Mouse (Mus musculus) embryonic facial prominence, embryonic 15.5 days (tissue): ENCODE data around the gene 1700017D01Rik. TPM values are rescaled to one million over a fixed set of nuclear protein-coding genes. Genes with fewer than 3 reads are reported as not detected.

Experiments used
- ATAC-seq: fragments of 200-750 bp; cut with Nextera tagmentation; 2 replicates; pipeline ENCODE4 v1.8.0; 2017; ENCODE audit warnings: low read depth, moderate TSS enrichment; ENCODE audit not compliant: insufficient number of reproducible peaks, low FRiP score, low TSS enrichment
- H3K27ac ChIP-seq: fragments of 300-500 bp; sonication (generic); replicated peaks from 2 replicates; pipeline ENCODE4 v1.5.1; 2015; ENCODE audit warnings: mild to moderate bottlenecking, inconsistent platforms
- H3K27me3 ChIP-seq: fragments of 300-500 bp; sonication (generic); 2 replicates; pipeline ENCODE4 v1.6.1; 2015; ENCODE audit warnings: inconsistent platforms
- H3K36me3 ChIP-seq: fragments of 300-500 bp; sonication (generic); 2 replicates; pipeline ENCODE4 v1.6.1; 2015; ENCODE audit warnings: mild to moderate bottlenecking, inconsistent platforms
- H3K4me1 ChIP-seq: fragments of 300-500 bp; sonication (generic); 2 replicates; pipeline ENCODE4 v1.6.1; 2015; ENCODE audit warnings: inconsistent platforms
- H3K4me2 ChIP-seq: fragments of 300-500 bp; sonication (generic); replicated peaks from 2 replicates; pipeline ENCODE4 v1.6.1; 2015; ENCODE audit warnings: mild to moderate bottlenecking, inconsistent platforms
- H3K4me3 ChIP-seq: fragments of 300-500 bp; sonication (generic); replicated peaks from 2 replicates; pipeline ENCODE4 v1.5.1; 2015; ENCODE audit warnings: mild to moderate bottlenecking, inconsistent platforms
- H3K9ac ChIP-seq: fragments of 300-500 bp; sonication (generic); 2 replicates; pipeline ENCODE4 v1.6.1; 2015; ENCODE audit warnings: inconsistent platforms
- H3K9me3 ChIP-seq: fragments of 300-500 bp; sonication (generic); replicated peaks from 2 replicates; pipeline ENCODE4 v1.6.1; 2016; ENCODE audit warnings: inconsistent platforms
- WGBS: fragments of 180-500 bp; shearing (Covaris S2); methylation state at CpG from one replicate; pipeline ENCODE4 v1.1.7; 2015; 5-methylcytosine and 5-hydroxymethylcytosine counted together
- polyA plus RNA-seq: library from polyadenylated mRNA; unstranded; fragments of >200 nt; fragmentation: Nextera tagmentation; extraction: Ambion mirVana; gene quantifications from 2 replicates; pipeline ENCODE4 v1.2.1, GENCODE M21; 2015

1700017D01Rik gene
- polyA plus RNA-seq, 1 experiment from 2014 or later = not detected

DNA sequence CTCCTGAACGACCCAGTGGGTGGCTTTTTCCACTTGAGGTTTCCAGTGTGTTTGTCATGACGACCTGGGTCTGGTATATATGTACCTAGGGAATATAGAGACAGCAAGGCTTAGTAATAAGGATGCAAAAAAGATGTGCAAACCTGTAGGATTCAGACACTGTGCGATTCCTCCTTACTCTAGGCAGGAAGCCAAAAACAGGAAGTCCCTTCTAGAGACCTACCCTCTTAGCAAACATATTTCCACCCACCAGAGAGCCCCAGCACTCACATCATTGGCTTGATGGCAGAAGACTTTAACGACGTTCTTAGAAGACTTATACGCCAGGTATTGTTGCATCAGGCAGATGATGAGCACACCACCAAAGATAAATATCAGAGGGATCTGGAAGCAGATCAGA is 82.7 kb downstream of the 1700017D01Rik start:
- Histone ChIP-seq H3K4me2 (no peak overlapping the region), H3K9me3 (no peaks in the 10 kb centered on the region), H3K4me1 (no peaks in the 10 kb centered on the region), H3K9ac (no peak overlapping the region), H3K4me3 (no peak overlapping the region), H3K27me3 (no peaks in the 10 kb centered on the region), H3K36me3 (no peaks in the 10 kb centered on the region), H3K27ac (no peak overlapping the region)
- ATAC-seq = no peak
- 68% methylated on average over 6 of the region's 6 CpGs for WGBS

Other genes with a start within 250 kb of the 1700017D01Rik start
- gene Tmem109, start 248.9 kb downstream of the 1700017D01Rik start, polyA plus RNA-seq = 133 and 139 TPM in 2 replicates
- gene Prpf19, start 235.6 kb downstream of the 1700017D01Rik start, polyA plus RNA-seq = 45.2 and 49.4 TPM in 2 replicates
- gene Zp1, start 210.2 kb downstream of the 1700017D01Rik start, polyA plus RNA-seq = not detected in 2 replicates
- 0.07 and 0.08 TPM in 2 replicates for gene Ptgdr2, start 193.7 kb downstream of the 1700017D01Rik start, polyA plus RNA-seq
- gene Ccdc86, start 181.6 kb downstream of the 1700017D01Rik start, polyA plus RNA-seq = 26.3 and 27.3 TPM in 2 replicates
- 0.32 and 1.1 TPM in 2 replicates for gene Ms4a10, start 156.2 kb downstream of the 1700017D01Rik start, polyA plus RNA-seq
- not detected in 2 replicates for gene Ms4a15, start 137.6 kb downstream of the 1700017D01Rik start, polyA plus RNA-seq
- not detected in 2 replicates for gene Ms4a18, start 112.8 kb downstream of the 1700017D01Rik start, polyA plus RNA-seq
- not detected in 2 replicates for gene Ms4a8a, start 49.8 kb downstream of the 1700017D01Rik start, polyA plus RNA-seq
- gene 1700025F22Rik, start 34.4 kb upstream of the 1700017D01Rik start, polyA plus RNA-seq = not detected in 2 replicates
- gene Ms4a13, start 65.9 kb upstream of the 1700017D01Rik start, polyA plus RNA-seq = not detected in 2 replicates
- not detected in 2 replicates for gene Ms4a12, start 101.6 kb upstream of the 1700017D01Rik start, polyA plus RNA-seq
- gene Ms4a1, start 135.4 kb upstream of the 1700017D01Rik start, polyA plus RNA-seq = not detected in 2 replicates
- not detected in 2 replicates for gene Ms4a5, start 153.0 kb upstream of the 1700017D01Rik start, polyA plus RNA-seq
- 0.08 and 0.17 TPM in 2 replicates for gene Ms4a14, start 183.6 kb upstream of the 1700017D01Rik start, polyA plus RNA-seq
- gene Ms4a7, start 205.3 kb upstream of the 1700017D01Rik start, polyA plus RNA-seq = 11.1 and 11.2 TPM in 2 replicates
- gene Ms4a4a, start 244.6 kb upstream of the 1700017D01Rik start, polyA plus RNA-seq = 10.3 and 13.0 TPM in 2 replicates